Mouse (Mus musculus) hindbrain, embryonic 16.5 days (tissue): ENCODE measurements around the gene Vmn1r219. TPM values are rescaled to one million over a fixed set of nuclear protein-coding genes. Genes with fewer than 3 reads are reported as not detected.
A peak's percentile ranks its signal among the peaks of the same experiment; 100 is the strongest.
"Not testable (repeated sequence)": the region's sequence is repeated elsewhere in the genome, so short reads cannot be mapped to it uniquely, and the experiment has no call there.

Experiments used
- ATAC-seq: fragments of 200-750 bp; cut with Nextera tagmentation; 2 replicates; pipeline ENCODE4 v1.8.0; 2017; ENCODE audit warnings: moderate TSS enrichment, moderate library complexity
- H3K27ac ChIP-seq: fragments of 300-500 bp; sonication (generic); 2 replicates; pipeline ENCODE4 v1.5.1; 2014; ENCODE audit warnings: low read depth, mild to moderate bottlenecking, control low read depth, low read length, moderate library complexity
- H3K27me3 ChIP-seq: fragments of 300-500 bp; sonication (generic); replicated peaks from 2 replicates; pipeline ENCODE4 v1.6.1; 2014; ENCODE audit warnings: low read length; ENCODE audit not compliant: control insufficient read depth, insufficient read depth
- H3K36me3 ChIP-seq: fragments of 300-500 bp; sonication (generic); 2 replicates; pipeline ENCODE4 v1.6.1; 2014; ENCODE audit warnings: mild to moderate bottlenecking, low read length, moderate library complexity, mixed read lengths; ENCODE audit not compliant: control insufficient read depth, insufficient read depth
- H3K4me1 ChIP-seq: fragments of 300-500 bp; sonication (generic); 2 replicates; pipeline ENCODE4 v1.6.1; 2014; ENCODE audit warnings: low read depth, low read length; ENCODE audit not compliant: control insufficient read depth, insufficient read depth
- H3K4me2 ChIP-seq: fragments of 300-500 bp; sonication (generic); 2 replicates; pipeline ENCODE4 v1.6.1; 2014; ENCODE audit warnings: mild to moderate bottlenecking, low read length, control low read depth, moderate library complexity
- H3K4me3 ChIP-seq: fragments of 300-500 bp; sonication (generic); 2 replicates; pipeline ENCODE4 v1.5.1; 2014; ENCODE audit warnings: mild to moderate bottlenecking, low read length, control low read depth, moderate library complexity
- H3K9ac ChIP-seq: fragments of 300-500 bp; sonication (generic); 2 replicates; pipeline ENCODE4 v1.6.1; 2014; ENCODE audit warnings: low read depth, mild to moderate bottlenecking, control low read depth, low read length, moderate library complexity
- H3K9me3 ChIP-seq: fragments of 300-500 bp; sonication (generic); 2 replicates; pipeline ENCODE4 v1.6.1; 2014; ENCODE audit warnings: mild to moderate bottlenecking, low read length, moderate library complexity; ENCODE audit not compliant: control insufficient read depth
- WGBS: fragments of 180-500 bp; shearing (Covaris S2); extraction: QIAGEN DNeasy Blood & Tissue Kit; methylation state at CpG from one replicate; pipeline ENCODE4 v1.1.7; 2014; 5-methylcytosine and 5-hydroxymethylcytosine counted together
- polyA plus RNA-seq: library from polyadenylated mRNA; unstranded; fragments of >200 nt; fragmentation: Nextera tagmentation; extraction: Ambion mirVana; gene quantifications from 2 replicates; pipeline ENCODE4 v1.2.1, GENCODE M21; 2015

Vmn1r219 gene
- polyA plus RNA-seq = not detected in 2 replicates

DNA sequence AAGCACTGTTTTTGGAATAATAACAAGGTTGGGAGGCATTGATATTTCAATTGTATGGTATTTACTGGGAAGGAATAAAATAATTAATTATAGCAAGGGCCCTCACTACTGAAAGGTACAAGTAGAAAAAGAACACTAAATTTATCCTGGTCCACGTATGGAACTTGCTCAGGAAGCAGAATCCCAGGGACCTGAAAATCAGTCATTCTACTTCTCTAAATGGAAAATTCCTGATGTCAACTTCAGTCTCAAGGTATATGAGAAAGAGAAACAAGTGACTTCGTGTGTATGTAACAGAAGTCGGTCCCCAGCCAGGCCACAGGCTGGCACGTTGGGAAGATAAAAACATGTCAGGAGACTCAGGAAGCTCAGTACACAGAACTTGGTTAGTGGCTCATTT, at the start of gene Vmn1r219:
Gene Vmn1r219, plus strand, starts transcription at position 301 of the 400 bp plus-strand sequence.
- H3K9me3 ChIP-seq = no peaks in the 10 kb centered on the region

DNA sequence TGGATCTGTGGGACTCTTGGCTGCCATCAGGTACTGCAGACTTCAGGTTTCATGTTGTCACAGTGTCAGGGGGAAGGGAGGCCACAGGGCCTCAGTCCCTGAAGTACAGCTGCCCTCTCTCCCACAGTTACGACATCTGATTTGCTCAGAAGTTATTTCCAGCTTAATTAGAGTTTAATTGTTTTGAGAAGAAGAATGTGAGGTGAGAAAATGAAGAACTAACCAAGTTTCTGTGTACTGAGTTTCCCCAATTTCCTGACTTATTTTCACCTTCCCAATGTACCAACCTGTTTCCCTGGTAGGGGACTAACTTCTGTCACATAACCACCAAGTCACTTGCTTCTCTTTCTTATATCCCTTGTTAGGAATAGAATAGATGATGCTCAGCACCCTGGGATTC, 41.0 kb upstream of the Vmn1r219 start, which contains the start of gene Vmn1r217:
Gene Vmn1r217, minus strand, starts transcription at position 101 of the 400 bp plus-strand sequence.
- H3K27ac ChIP-seq, H3K4me1 ChIP-seq, H3K36me3 ChIP-seq, ATAC-seq, H3K27me3 ChIP-seq, H3K4me3 ChIP-seq, H3K4me2 ChIP-seq, H3K9ac ChIP-seq, H3K9me3 ChIP-seq: not testable (repeated sequence)
- 76% methylated on average over 1 of the region's 1 CpGs for WGBS

More for the DNA sequence above, at the start of gene Vmn1r219:
- WGBS = 90% methylated on average over 4 of the region's 4 CpGs
- no peak within 1 kb of the TSS for H3K27ac ChIP-seq
- no peak within 1 kb of the TSS for H3K4me2 ChIP-seq
- H3K9ac ChIP-seq = no peak within 1 kb of the TSS
- H3K4me1 ChIP-seq = no peaks in the 10 kb centered on the region
- no peaks in the 10 kb centered on the region for H3K27me3 ChIP-seq
- no peak for ATAC-seq
- no peak within 1 kb of the TSS for H3K4me3 ChIP-seq
- no peaks in the 10 kb centered on the region for H3K36me3 ChIP-seq

DNA sequence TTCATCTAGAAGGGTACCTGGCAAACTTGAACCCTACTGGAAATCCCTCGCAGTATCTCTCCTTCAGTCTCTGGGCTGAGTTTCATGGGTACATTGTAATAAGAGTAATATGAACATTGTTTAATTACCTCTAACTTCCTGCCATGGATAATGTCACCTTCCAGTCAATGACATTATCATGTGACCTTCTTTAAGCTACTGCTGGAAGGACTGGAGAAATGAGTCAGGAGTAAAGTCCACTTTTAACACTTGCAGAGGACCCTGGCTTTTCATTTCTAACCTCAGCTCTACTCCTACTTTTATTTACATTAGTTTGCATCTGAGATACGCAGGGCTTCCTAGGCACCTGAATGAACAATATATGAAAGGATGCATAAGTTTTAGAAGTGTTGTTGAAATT, 38.5 kb upstream of the Vmn1r219 start:
- Histone ChIP-seq H3K9me3 (no peaks in the 10 kb centered on the region), H3K9ac (no peak overlapping the region), H3K4me2 (no peak overlapping the region), H3K27ac (no peak overlapping the region), H3K4me3 (no peak overlapping the region), H3K36me3 (no peaks in the 10 kb centered on the region), H3K27me3 (no peaks in the 10 kb centered on the region), H3K4me1 (no peaks in the 10 kb centered on the region)
- WGBS = 91% methylated on average over 2 of the region's 2 CpGs
- no peak for ATAC-seq

DNA sequence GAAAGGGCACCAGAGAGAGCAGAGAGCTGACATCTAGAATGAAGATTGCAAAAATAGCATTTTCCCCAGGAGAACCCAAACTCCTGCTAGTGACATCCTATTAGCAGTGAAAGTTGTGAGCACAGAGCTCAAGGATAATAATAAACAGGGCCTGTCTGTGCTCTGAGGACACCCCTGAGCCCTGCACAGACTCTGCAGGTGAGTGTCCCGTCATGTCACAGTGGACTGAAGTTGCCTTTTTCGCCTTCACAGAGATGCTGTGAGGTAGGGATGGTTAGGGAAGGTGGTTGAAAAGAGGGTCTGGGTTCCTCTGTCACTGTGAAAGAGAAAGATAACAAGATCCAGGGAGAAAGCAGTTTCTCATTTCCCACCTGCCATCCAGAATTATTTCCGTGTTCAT, 26.0 kb upstream of the Vmn1r219 start, which contains the start of gene Vmn1r218:
Gene Vmn1r218, plus strand, starts transcription at position 57 of the 400 bp plus-strand sequence.
- WGBS = 81% methylated on average over 3 of the region's 3 CpGs
- no peaks in the 10 kb centered on the region for H3K27me3 ChIP-seq
- no peaks in the 10 kb centered on the region for H3K4me1 ChIP-seq
- peak; percentile 50; the same call in 1 of the 2 replicates for ATAC-seq
- H3K9me3 ChIP-seq = no peaks in the 10 kb centered on the region
- no peak within 1 kb of the TSS for H3K4me3 ChIP-seq
- H3K9ac ChIP-seq = no peak within 1 kb of the TSS
- no peak within 1 kb of the TSS for H3K27ac ChIP-seq
- H3K4me2 ChIP-seq = no peak within 1 kb of the TSS
- H3K36me3 ChIP-seq = no peaks in the 10 kb centered on the region

DNA sequence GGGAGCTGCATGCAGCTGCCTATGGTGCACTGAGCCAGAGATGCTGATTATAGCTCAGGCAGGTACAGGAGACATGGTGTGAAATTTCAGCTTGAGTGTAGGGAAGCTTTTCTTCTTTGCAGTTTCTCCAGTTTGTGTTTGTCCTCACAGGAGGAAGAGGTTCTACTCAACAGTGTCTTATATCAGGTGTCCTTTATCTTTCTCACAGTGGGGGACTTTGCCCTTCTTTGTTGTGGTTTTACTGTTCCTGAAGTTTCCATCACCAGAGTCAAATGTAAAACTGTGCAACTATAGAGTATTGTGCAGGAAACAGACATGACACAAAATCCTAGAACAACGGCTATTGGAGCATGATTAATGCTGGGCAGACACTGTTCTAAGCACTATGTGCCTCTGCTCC, 25.6 kb upstream of the Vmn1r219 start:
- Histone ChIP-seq H3K4me3 (no peak overlapping the region), H3K27ac (no peak overlapping the region), H3K4me1 (no peaks in the 10 kb centered on the region), H3K9ac (no peak overlapping the region), H3K27me3 (no peaks in the 10 kb centered on the region), H3K9me3 (no peaks in the 10 kb centered on the region), H3K36me3 (no peaks in the 10 kb centered on the region), H3K4me2 (no peak overlapping the region)
- 62% methylated on average over 1 of the region's 1 CpGs for WGBS
- peak; percentile 69; the same call in 1 of the 2 replicates for ATAC-seq

DNA sequence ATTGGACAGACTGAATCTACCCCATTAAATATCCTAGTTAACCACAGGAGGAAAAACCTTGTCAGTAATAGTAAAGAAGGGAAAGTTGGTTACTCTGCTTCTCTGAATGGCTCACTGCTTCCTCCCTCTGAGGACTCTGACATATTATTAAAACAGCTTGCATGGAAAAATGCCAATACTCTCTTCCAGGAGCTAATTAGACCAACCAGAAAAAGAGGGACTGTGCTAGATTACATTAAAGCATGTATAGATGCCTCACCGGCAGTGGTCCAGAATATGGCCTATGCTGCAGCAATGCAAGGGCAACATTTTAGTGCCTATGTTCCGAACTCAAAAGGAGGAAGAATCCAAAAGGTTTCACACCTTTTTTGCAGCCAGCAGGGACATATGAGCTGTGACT, 20.2 kb upstream of the Vmn1r219 start:
- Histone ChIP-seq H3K27ac (no peak overlapping the region), H3K27me3 (no peaks in the 10 kb centered on the region), H3K9me3 (no peaks in the 10 kb centered on the region), H3K9ac (no peak overlapping the region), H3K4me1 (no peaks in the 10 kb centered on the region), H3K36me3 (no peaks in the 10 kb centered on the region), H3K4me2 (no peak overlapping the region), H3K4me3 (no peak overlapping the region)
- no peak for ATAC-seq
- 82% methylated on average over 2 of the region's 2 CpGs for WGBS

DNA sequence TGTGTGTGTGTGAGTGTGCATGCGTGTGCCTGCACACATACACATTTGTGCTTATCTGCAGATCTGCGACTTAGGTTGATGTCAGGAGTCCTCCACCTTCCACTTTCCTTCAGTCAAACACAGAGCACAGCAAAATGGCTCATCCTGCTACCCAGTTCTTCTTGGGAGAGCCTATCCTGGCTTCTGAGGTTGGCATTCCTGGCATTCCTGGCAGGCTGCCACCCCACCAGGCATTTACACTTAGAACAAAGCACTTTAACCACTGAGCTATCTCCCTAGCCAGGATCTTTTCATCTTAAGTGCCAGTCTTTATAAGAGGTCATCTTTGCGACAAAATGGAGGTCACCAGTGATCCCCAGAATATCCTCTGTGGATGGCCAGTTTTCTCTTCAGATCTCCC, 1.3 kb upstream of the Vmn1r219 start:
- no peaks in the 10 kb centered on the region for H3K36me3 ChIP-seq
- no peaks in the 10 kb centered on the region for H3K4me1 ChIP-seq
- H3K4me3 ChIP-seq = no peak overlapping the region
- no peak overlapping the region for H3K4me2 ChIP-seq
- ATAC-seq = no peak
- H3K9ac ChIP-seq = no peak overlapping the region
- no peaks in the 10 kb centered on the region for H3K9me3 ChIP-seq
- no peak overlapping the region for H3K27ac ChIP-seq
- WGBS = 58% methylated on average over 3 of the region's 3 CpGs
- H3K27me3 ChIP-seq = no peaks in the 10 kb centered on the region

DNA sequence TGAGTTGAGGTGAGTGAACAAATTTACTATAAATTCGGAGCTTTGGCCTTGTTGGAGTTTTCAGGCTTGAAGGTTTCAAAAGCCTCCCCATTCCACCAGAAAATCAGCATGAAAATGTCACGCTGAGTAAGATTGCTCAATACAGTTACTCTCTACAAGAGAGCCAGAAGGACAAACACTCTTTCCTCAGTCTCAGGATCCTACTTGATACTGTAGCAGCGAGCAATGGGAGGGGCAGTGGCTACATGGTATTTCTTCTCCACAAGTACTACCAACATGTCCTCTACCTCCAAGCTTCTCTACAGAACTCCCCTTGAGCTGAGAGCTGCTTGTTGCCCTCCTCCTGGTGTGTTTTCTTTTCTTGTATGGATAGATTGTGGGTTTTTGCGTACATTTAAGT, 7.4 kb downstream of the Vmn1r219 start:
- not testable (repeated sequence) for H3K4me2 ChIP-seq, H3K9me3 ChIP-seq, H3K4me3 ChIP-seq, H3K4me1 ChIP-seq, H3K9ac ChIP-seq, ATAC-seq, H3K27ac ChIP-seq, H3K36me3 ChIP-seq, H3K27me3 ChIP-seq
- WGBS = 82% methylated on average over 4 of the region's 4 CpGs

DNA sequence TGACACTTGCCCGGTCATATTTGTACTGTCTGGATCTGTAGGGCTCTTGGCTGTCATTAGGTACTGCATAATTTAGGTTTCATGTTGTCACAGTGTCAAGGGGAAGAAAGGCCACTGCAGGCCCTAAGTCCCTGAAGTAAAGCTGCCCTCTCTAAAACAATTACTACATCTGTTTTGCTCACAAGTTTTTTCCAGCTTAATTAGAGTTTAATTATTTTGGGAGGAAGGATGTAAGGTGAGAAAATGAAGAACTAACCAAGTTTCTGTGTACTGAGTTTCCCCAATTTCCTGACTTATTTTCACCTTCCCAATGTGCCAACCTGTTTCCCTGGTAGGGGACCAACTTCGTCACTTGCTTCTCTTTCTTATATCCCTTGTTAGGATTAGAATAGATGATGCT, 28.8 kb downstream of the Vmn1r219 start, which contains the start of gene Vmn1r220:
Gene Vmn1r220, minus strand, starts transcription at position 101 of the 400 bp plus-strand sequence.
- H3K27ac ChIP-seq = no peak within 1 kb of the TSS
- no peaks in the 10 kb centered on the region for H3K4me1 ChIP-seq
- no peak within 1 kb of the TSS for H3K4me3 ChIP-seq
- no peaks in the 10 kb centered on the region for H3K9me3 ChIP-seq
- H3K27me3 ChIP-seq = no peaks in the 10 kb centered on the region
- 80% methylated on average over 2 of the region's 2 CpGs for WGBS
- H3K9ac ChIP-seq = no peak within 1 kb of the TSS
- H3K36me3 ChIP-seq = no peaks in the 10 kb centered on the region
- H3K4me2 ChIP-seq = no peak within 1 kb of the TSS
- no peak for ATAC-seq

DNA sequence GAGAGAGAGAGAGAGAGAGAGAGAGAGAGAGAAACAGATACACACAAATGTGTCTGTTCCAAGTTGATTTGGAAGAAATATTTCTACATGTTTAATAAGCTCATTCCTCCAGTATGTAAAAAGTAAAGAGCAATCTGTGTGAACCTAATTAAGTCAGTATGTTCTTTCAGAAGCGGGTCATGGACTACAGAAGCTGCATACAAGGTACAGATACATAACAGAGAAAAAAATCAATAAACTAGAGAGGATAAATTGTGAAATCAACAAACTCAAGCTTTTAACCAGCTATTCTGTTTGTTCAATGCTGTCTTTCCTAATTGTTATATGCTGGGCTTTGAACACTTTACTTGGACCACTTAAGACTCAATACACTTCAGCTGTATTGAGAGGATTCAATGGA, 44.8 kb downstream of the Vmn1r219 start:
- H3K9ac ChIP-seq, H3K4me3 ChIP-seq, H3K27me3 ChIP-seq, ATAC-seq, H3K4me2 ChIP-seq, H3K27ac ChIP-seq, H3K9me3 ChIP-seq, H3K36me3 ChIP-seq, H3K4me1 ChIP-seq: not testable (repeated sequence)
- 85% methylated on average over 1 of the region's 1 CpGs for whole genome bisulfite sequencing
